Mouse (Mus musculus): ENCODE measurements around the gene Egfem1. TPM values are rescaled to one million over a fixed set of nuclear protein-coding genes. Genes with fewer than 3 reads are reported as not detected.

Egfem1 gene
- polyA plus RNA-seq, 1 experiment from 2014 or later: 0.09 TPM

DNA sequence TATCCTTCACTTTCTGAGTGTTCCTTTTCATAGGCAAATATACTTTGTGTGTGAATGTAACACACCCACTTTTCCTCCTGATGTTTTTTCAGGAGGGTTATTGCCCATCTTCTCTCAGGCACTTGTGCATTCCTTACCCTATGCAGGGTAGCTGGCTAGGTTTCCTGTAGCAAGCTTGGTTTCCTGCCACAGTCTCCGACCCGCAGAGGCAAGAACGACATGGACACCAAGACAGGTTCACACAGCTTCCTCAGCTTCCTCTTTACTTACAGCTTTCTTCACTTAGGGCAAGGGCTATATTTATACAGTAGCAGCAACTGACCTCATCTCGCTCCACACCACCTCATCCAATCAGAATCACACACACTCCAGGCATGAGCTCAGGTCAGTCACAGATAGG lies 10.5 kb upstream of the Egfem1 start:
- WGBS (ENCODE audit: insufficient replicate concordance): 36% methylated on average over 4 of the region's 4 CpGs
- no peak overlapping the region for H3K27ac ChIP-seq (ENCODE audit: low read length)
- no peak overlapping the region for H3K9ac ChIP-seq (ENCODE audit: low read depth, low read length)
- H3K4me1 ChIP-seq (ENCODE audit: control insufficient read depth, low read depth, low read length): no peaks in the 10 kb centered on the region
- no peak for ATAC-seq (ENCODE audit: low read depth)
- H3K4me2 ChIP-seq (ENCODE audit: low read depth, low read length): no peak overlapping the region
- no peaks in the 10 kb centered on the region for H3K27me3 ChIP-seq (ENCODE audit: control insufficient read depth, insufficient read depth, low read depth, low read length)
- H3K9me3 ChIP-seq (replicated peaks; ENCODE audit: control insufficient read depth, low read length): no peaks in the 10 kb centered on the region
- no peaks in the 10 kb centered on the region for H3K36me3 ChIP-seq (ENCODE audit: control insufficient read depth, insufficient read depth)
- no peak overlapping the region for H3K4me3 ChIP-seq (ENCODE audit: low read depth, low read length)

DNA sequence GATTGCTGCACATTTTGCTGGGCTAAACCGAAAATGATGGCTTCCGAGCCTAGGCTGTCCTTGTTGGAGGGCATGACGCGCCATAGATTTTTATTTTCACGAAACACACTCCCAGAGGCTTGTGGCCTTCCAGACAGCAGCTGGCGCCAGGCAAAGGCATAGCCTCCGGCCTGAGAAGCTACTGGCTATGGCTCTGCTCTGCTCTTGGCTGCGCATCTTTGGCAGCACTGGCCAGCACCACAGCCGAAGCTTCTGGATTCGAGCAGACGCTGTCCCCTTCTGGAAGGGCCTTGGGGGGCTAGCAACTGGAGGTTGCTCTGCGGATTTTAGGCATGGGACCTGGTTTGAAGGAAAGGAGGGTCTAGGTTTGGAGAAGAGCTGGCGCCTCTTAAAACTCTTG lies 306 bp upstream of the Egfem1 start:
- Histone ChIP-seq H3K4me2 (ENCODE audit: low read depth, low read length) (no peak overlapping the region), H3K9ac (ENCODE audit: low read depth, low read length) (no peak overlapping the region), H3K27ac (ENCODE audit: low read length) (no peak overlapping the region), H3K36me3 (ENCODE audit: control insufficient read depth, insufficient read depth) (no peaks in the 10 kb centered on the region), H3K4me1 (ENCODE audit: control insufficient read depth, low read depth, low read length) (no peaks in the 10 kb centered on the region), H3K4me3 (ENCODE audit: low read depth, low read length) (no peak overlapping the region), H3K9me3 (replicated peaks; ENCODE audit: control insufficient read depth, low read length) (no peaks in the 10 kb centered on the region), H3K27me3 (ENCODE audit: control insufficient read depth, insufficient read depth, low read depth, low read length) (peaks cover 22% of the 10 kb centered on the region)
- ATAC-seq (ENCODE audit: low read depth): no peak
- 25% methylated on average over 13 of the region's 13 CpGs for WGBS (ENCODE audit: insufficient replicate concordance)

DNA sequence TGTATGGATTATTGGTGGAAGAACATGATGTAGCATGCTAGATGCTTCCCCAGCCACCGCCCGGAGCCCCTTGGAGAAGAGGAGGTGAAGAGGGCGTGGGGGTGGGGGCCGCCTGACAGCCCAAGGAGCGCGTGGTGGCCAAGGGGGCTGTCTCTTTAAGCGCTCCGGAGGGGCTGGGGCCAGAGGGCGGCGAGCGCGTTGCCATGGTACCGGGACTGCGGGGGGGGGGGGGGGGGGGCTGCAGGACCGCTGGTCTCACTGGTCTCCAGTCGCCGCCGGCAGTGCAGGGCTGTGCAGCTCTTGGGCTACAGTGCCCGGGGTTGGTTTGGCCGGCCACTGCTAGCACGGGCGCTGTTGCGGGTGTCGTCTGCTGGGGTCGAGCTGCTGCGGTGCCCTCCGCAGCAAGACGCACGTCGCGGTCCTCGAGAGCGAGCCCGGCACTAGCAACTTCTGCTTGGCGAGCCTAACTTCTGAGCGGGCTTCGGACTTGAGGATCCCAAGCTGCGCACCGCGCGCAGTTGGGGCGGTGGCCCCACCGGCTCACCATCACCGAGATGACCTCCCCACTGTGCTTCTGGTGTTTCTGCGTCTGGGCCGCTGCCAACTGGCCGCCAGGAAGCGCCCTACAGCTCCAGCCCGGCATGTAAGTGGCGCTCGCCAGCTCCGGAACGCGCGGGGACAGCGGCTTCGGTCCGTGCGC lies 623 bp downstream of the Egfem1 start:
- H3K4me1 ChIP-seq (ENCODE audit: control insufficient read depth, low read depth, low read length): no peaks in the 10 kb centered on the region
- H3K4me3 ChIP-seq (ENCODE audit: low read depth, low read length): peak overlapping the region; percentile 24
- H3K4me2 ChIP-seq (ENCODE audit: low read depth, low read length): peak overlapping the region; percentile 43
- no peak overlapping the region for H3K9ac ChIP-seq (ENCODE audit: low read depth, low read length)
- H3K27ac ChIP-seq (ENCODE audit: low read length): no peak overlapping the region
- H3K9me3 ChIP-seq (replicated peaks; ENCODE audit: control insufficient read depth, low read length): no peaks in the 10 kb centered on the region
- no peak for ATAC-seq (ENCODE audit: low read depth)
- H3K27me3 ChIP-seq (ENCODE audit: control insufficient read depth, insufficient read depth, low read depth, low read length): peaks cover 22% of the 10 kb centered on the region
- WGBS (ENCODE audit: insufficient replicate concordance): 1% methylated on average over 54 of the region's 59 CpGs
- H3K36me3 ChIP-seq (ENCODE audit: control insufficient read depth, insufficient read depth): no peaks in the 10 kb centered on the region

DNA sequence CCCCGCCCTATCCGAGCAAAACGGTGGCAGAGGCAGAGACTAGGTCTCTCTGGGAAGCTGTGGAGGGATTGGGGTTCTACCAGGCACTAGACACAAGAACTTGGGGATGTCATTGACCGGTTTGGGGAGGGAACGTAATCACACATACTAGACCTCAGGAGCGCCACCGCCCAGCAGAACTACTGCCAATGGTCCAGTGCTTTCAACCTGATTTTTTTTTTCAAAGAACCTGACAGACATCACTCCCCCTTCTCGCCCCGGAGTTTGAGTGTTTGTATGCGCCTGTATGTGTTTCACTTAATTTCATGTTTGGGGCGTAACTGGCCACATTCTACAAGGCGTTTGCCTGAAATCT lies 1.1 kb downstream of the Egfem1 start:
- no peak overlapping the region for H3K27ac ChIP-seq (ENCODE audit: low read length)
- peak overlapping the region; percentile 43 for H3K4me2 ChIP-seq (ENCODE audit: low read depth, low read length)
- no peaks in the 10 kb centered on the region for H3K9me3 ChIP-seq (replicated peaks; ENCODE audit: control insufficient read depth, low read length)
- peak overlapping the region; percentile 24 for H3K4me3 ChIP-seq (ENCODE audit: low read depth, low read length)
- no peaks in the 10 kb centered on the region for H3K4me1 ChIP-seq (ENCODE audit: control insufficient read depth, low read depth, low read length)
- H3K36me3 ChIP-seq (ENCODE audit: control insufficient read depth, insufficient read depth): no peaks in the 10 kb centered on the region
- ATAC-seq (ENCODE audit: low read depth): no peak
- 5% methylated on average over 12 of the region's 12 CpGs for WGBS (ENCODE audit: insufficient replicate concordance)
- peaks cover 22% of the 10 kb centered on the region for H3K27me3 ChIP-seq (ENCODE audit: control insufficient read depth, insufficient read depth, low read depth, low read length)
- no peak overlapping the region for H3K9ac ChIP-seq (ENCODE audit: low read depth, low read length)

DNA sequence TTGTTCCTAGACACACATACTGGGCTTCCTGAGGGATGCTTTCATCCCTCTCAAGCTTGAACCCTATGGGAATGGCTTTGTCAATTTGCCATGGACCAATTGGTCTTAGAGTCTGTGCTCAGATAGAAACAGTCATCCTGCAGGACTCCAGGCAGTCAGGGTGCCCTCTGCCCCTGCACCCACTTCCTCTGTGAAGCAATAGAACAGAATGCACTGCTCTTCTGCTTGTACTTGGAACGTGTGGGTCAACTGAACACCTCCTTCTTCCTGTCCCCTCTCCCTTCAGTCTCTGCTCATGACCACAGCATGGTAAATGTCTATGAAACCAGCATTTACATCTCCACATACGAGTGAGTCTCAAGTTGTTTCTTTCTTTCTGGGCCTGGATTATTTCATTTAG lies 16.6 kb downstream of the Egfem1 start:
- Histone ChIP-seq H3K27ac (ENCODE audit: low read length) (no peak overlapping the region), H3K4me2 (ENCODE audit: low read depth, low read length) (no peak overlapping the region), H3K27me3 (ENCODE audit: control insufficient read depth, insufficient read depth, low read depth, low read length) (no peaks in the 10 kb centered on the region), H3K4me1 (ENCODE audit: control insufficient read depth, low read depth, low read length) (no peaks in the 10 kb centered on the region), H3K9ac (ENCODE audit: low read depth, low read length) (no peak overlapping the region), H3K36me3 (ENCODE audit: control insufficient read depth, insufficient read depth) (no peaks in the 10 kb centered on the region), H3K4me3 (ENCODE audit: low read depth, low read length) (no peak overlapping the region), H3K9me3 (replicated peaks; ENCODE audit: control insufficient read depth, low read length) (no peaks in the 10 kb centered on the region)
- WGBS (ENCODE audit: insufficient replicate concordance): 14% methylated on average over 2 of the region's 2 CpGs
- ATAC-seq (ENCODE audit: low read depth): no peak

DNA sequence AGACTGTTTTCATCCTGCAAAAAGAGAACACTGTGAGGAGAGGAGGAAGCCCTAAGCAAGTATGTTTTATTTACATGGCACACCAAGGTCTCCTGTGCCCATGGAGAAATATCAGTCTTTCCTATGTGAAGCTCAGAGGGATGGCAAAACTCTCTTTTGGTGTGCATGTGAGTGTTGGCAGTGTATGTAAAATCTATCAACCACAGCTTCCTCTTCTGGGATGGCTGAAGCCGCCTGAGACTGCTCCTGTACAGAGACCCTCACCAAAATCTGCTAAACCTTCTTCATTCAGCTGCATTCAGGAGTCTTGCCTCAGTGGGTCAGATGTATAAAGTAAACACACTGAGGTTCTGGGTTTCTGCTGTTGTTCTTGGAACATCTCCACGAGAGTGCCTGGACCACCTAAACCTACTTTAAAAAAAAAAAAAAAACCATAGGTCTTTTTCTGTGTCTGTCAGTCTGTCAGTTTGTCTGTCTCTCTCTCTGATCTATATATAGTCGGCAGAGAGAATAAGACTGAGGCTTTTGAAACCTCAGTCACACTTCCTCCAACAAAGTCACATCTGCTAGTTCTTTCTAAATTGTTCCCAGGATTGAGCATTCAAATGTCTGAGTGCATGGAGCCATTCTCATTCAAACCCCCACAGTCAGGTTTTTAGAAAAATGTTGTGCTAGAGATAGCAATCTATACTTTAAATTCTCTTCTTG lies 24.3 kb downstream of the Egfem1 start:
- Histone ChIP-seq H3K9ac (ENCODE audit: low read depth, low read length) (no peak overlapping the region), H3K4me2 (ENCODE audit: low read depth, low read length) (no peak overlapping the region), H3K27ac (ENCODE audit: low read length) (no peak overlapping the region), H3K9me3 (replicated peaks; ENCODE audit: control insufficient read depth, low read length) (no peaks in the 10 kb centered on the region), H3K4me3 (ENCODE audit: low read depth, low read length) (no peak overlapping the region), H3K4me1 (ENCODE audit: control insufficient read depth, low read depth, low read length) (no peaks in the 10 kb centered on the region), H3K36me3 (ENCODE audit: control insufficient read depth, insufficient read depth) (no peaks in the 10 kb centered on the region), H3K27me3 (ENCODE audit: control insufficient read depth, insufficient read depth, low read depth, low read length) (no peaks in the 10 kb centered on the region)
- ATAC-seq (ENCODE audit: low read depth): no peak
- WGBS (ENCODE audit: insufficient replicate concordance): 15% methylated on average over 3 of the region's 3 CpGs

DNA sequence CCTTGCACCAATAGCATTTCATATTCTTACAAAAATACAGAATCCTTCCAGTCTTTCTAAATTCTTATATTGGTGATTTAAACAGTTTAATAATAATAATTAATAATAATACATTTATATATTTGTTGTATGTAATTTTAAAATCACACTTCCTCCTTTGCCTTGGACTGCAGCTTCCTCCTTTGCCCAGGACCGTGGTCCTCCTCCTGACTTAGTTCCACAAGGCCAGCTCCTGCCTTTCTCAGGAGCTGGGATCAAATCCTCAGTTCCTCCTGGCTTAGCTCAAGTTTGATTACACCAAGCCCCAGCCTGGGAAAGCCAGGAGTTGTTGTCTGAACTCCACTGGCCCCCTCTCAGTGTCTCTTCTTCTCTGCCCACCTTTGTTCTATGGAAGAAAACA lies 25.3 kb downstream of the Egfem1 start:
- H3K36me3 ChIP-seq (ENCODE audit: control insufficient read depth, insufficient read depth): no peaks in the 10 kb centered on the region
- H3K4me3 ChIP-seq (ENCODE audit: low read depth, low read length): no peak overlapping the region
- no peak overlapping the region for H3K9ac ChIP-seq (ENCODE audit: low read depth, low read length)
- no peak overlapping the region for H3K27ac ChIP-seq (ENCODE audit: low read length)
- no peak for ATAC-seq (ENCODE audit: low read depth)
- no peaks in the 10 kb centered on the region for H3K4me1 ChIP-seq (ENCODE audit: control insufficient read depth, low read depth, low read length)
- no peaks in the 10 kb centered on the region for H3K27me3 ChIP-seq (ENCODE audit: control insufficient read depth, insufficient read depth, low read depth, low read length)
- WGBS (ENCODE audit: insufficient replicate concordance): 18% methylated on average over 1 of the region's 1 CpGs
- no peak overlapping the region for H3K4me2 ChIP-seq (ENCODE audit: low read depth, low read length)
- no peaks in the 10 kb centered on the region for H3K9me3 ChIP-seq (replicated peaks; ENCODE audit: control insufficient read depth, low read length)

DNA sequence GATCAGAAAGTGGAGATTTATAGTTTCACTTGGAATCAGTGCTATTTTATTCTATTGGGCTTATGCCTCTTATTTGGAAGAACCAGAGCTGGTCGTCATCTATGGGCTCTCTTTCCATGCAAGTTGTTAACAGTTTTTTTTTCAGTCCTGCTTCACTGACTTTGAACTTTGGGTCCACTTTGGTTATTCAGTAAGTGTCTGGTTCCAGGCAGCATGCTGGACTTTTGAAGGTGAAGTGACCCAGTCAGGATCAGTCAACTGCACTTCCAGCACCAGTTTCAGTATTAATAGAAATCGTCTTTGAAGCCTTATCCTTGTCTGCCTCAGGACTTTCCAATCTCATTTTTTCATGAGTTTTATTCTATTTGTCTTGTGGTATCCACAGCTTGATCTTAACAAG lies 28.5 kb downstream of the Egfem1 start:
- Histone ChIP-seq H3K27me3 (ENCODE audit: control insufficient read depth, insufficient read depth, low read depth, low read length) (no peaks in the 10 kb centered on the region), H3K27ac (ENCODE audit: low read length) (no peak overlapping the region), H3K4me3 (ENCODE audit: low read depth, low read length) (no peak overlapping the region), H3K9me3 (replicated peaks; ENCODE audit: control insufficient read depth, low read length) (no peaks in the 10 kb centered on the region), H3K4me2 (ENCODE audit: low read depth, low read length) (no peak overlapping the region), H3K4me1 (ENCODE audit: control insufficient read depth, low read depth, low read length) (no peaks in the 10 kb centered on the region), H3K9ac (ENCODE audit: low read depth, low read length) (no peak overlapping the region), H3K36me3 (ENCODE audit: control insufficient read depth, insufficient read depth) (no peaks in the 10 kb centered on the region)
- no peak for ATAC-seq (ENCODE audit: low read depth)
- 42% methylated on average over 2 of the region's 2 CpGs for WGBS (ENCODE audit: insufficient replicate concordance)

DNA sequence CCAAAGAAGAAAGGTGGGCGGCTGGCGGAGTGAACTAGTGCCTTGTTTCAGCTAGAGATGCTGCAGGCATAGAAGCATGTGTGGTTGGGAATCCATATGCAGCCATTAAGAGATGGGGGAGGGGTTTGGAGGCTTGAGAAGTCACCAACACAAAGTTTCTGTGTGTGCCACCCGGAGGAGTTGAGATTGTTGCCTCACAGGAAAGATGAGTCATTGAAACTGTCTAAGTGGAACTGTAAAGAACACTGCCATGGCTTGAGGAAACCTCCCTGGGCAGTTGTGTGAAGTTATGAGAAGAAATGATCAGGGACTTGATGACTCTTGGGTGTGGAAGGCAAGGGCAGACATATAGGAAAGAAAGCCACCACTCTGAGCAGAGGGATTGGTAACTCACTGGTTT lies 32.7 kb downstream of the Egfem1 start:
- Histone ChIP-seq H3K4me3 (ENCODE audit: low read depth, low read length) (no peak overlapping the region), H3K4me1 (ENCODE audit: control insufficient read depth, low read depth, low read length) (no peaks in the 10 kb centered on the region), H3K36me3 (ENCODE audit: control insufficient read depth, insufficient read depth) (no peaks in the 10 kb centered on the region), H3K27me3 (ENCODE audit: control insufficient read depth, insufficient read depth, low read depth, low read length) (no peaks in the 10 kb centered on the region), H3K4me2 (ENCODE audit: low read depth, low read length) (no peak overlapping the region), H3K9me3 (replicated peaks; ENCODE audit: control insufficient read depth, low read length) (no peaks in the 10 kb centered on the region), H3K27ac (ENCODE audit: low read length) (no peak overlapping the region), H3K9ac (ENCODE audit: low read depth, low read length) (no peak overlapping the region)
- no peak for ATAC-seq (ENCODE audit: low read depth)
- WGBS (ENCODE audit: insufficient replicate concordance): 54% methylated on average over 3 of the region's 3 CpGs

Measured in liver, embryonic 16.5 days (tissue).